Mouse (Mus musculus) CD4-positive, CD25-positive, alpha-beta regulatory T cell, adult 2 months (primary cell): Measurements from ENCODE around the gene Herpud2.

Experiments
- DNase-seq: peaks from one replicate; pipeline ENCODE4 v3.0.0-alpha.2; 2012; ENCODE audit warnings: low read depth, low spot score

The Herpud2 gene

DNA sequence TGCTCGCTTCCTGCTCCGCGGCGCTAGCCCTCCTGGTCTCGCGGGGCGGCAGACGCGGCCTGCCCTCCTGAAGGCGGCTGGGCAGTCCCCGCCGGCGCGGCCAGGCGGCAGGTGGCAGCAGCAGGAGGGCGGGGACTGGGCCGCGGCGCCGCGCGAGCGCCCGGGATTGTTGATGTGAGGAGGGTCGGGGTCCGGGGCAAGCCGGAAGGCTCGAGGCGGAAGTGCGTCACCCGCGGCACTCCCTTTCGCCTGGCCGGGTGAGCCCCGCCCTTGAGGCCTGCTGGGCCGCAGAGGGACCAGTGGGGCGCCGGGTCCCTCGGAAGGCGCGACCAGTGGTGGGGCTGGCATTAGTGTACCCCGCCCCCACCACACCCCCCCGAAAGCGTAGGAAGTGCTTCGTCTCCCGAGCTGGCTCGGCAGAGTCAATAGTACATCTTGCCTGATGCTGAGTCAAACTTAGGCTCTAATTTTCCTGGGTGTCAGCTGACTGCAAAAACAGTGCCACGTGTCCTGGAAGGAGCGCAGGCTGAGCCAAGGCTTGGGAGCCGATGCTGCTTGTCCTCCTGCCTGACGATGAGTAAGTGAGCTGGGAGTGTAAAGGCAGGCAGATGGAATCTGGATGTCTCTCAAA, at the start of gene Herpud2:
Gene Herpud2 (minus strand): TSS at position 210 of the 631 bp plus-strand sequence.
- DNase-seq: peak; percentile 95

GRCm38 (mm10) chr9:25200987-25201386, 49.4 kb upstream of the Herpud2 start:
- no peak for DNase-seq

GRCm38 (mm10) chr9:25200148-25200547, 48.5 kb upstream of the Herpud2 start:
- no peak for DNase-seq

DNA sequence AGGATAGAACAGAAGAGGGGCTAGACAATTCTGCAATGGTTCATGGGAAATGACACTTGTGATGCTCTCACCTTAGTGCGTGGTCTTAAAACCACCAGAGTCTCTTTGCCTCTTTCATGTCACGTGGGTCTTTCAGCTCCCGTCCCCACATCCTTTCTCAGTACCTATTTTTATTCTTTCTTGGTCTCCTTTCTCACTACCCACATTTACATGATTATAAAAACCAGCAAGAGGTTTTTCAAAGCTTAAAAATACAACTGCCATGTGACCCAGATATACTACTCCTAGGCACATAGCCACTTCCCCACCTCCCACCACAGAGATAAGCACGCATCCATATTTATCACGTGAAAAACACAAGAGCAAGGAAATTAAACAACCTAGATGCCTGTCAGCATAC, 45.1 kb upstream of the Herpud2 start:
- peak; percentile 79 for DNase-seq

DNA sequence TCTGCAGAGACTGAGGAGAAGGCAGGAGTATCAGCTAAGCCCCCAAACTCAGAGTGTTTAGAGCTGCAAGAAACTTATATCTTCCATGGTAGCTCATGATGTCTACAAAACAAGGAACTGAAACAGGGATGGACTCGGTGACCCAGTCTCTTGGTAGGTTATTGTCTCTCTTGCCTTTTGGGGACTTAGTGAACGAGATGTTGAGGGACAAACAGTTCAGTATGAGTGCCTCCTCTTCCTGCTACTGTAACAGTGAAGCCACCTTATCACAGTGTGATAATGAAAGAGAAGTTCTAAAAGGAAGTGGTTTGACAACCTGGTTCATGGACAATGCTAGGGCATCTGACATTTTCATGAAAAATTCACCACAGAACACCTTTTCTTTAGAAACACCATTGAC, 40.0 kb upstream of the Herpud2 start:
- DNase-seq: peak; percentile 51

DNA sequence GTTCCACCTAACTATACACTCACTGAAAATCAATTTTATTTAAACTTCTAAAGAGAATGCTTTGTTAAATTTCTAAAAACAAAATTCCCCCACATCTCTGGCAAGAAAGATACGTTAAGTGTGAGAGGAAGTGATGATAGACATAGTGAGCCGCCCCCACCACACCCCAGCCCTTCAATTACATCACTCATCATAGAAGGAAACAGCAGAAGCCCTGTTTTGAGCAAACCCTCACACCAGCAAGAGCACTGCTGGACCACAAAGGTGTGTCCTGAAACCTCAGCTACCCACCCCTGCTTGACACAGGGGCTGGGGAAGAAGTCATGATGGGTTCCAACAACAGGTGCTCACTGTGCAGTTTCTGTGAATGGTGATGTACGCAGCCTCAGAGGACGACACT, 34.9 kb upstream of the Herpud2 start:
- peak; percentile 80 for DNase-seq

DNA sequence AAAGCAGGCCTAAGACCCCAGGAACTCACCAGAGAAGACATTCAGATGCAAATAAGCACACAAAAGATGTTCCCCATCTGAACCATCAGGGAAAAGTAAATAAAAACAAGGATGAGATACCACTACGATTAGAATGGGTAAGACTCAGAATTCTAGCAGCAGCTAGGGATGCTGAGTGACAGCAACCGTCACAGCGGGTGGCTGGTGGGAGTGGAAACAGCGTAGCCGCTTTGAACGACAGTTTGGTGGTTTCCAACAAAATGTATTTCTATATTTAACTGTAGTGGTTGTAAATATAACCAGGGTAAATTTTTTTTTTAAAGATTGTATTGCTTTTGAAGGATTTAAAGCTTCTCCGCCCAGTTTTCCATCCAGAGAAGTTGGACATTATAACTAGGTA, 34.2 kb upstream of the Herpud2 start:
- peak; percentile 77 for DNase-seq

GRCm38 (mm10) chr9:25184606-25185005, 33.0 kb upstream of the Herpud2 start:
- peak; percentile 47 for DNase-seq

- DNase-seq: no peak
These were observed 26.4 kb upstream of the Herpud2 start for GRCm38 (mm10) chr9:25178066-25178465.

DNA sequence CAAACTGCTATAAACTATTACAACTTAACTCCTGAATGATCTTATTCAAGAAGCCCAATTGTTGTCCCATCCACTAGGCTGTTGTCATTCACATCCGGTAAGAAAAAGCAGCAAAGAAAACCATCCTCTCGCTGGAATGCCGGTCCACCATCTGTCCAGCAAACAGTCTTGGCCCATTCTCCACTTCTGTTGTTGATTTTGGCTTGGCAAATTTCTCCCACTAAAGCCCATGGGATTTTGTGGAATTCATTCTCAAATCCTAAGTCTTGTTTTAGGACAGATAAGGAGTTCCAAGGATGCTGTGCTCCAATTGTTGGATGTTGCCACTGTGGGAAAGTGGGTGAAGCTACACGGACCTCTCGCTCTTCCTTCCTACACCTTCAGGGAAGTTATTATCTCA, 25.6 kb upstream of the Herpud2 start:
- DNase-seq: no peak

GRCm38 (mm10) chr9:25176562-25176961, 24.9 kb upstream of the Herpud2 start:
- DNase-seq: no peak

GRCm38 (mm10) chr9:25175978-25176377, 24.4 kb upstream of the Herpud2 start:
- DNase-seq: no peak

DNA sequence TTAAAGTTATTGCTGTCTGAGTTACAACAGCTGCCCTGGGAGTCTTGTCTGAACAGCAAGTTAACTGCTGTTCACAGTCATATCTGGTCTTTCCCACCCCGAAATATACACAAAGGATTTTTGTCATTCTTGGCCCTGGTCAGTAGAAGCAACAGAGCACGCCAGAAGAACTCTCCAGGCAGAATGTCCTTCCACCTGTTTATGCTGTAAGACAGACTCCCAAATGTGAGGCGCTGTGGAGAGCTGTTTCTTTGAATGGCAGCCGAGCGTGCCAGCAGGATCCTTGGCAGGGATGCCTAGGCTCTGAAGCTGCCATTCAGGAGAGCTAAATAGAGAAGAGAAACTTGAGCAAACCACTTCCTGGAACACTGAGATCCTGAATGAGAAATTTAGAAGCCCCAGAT, 23.4 kb upstream of the Herpud2 start:
- DNase-seq: no peak

GRCm38 (mm10) chr9:25174614-25175013, 23.0 kb upstream of the Herpud2 start:
- no peak for DNase-seq

DNA sequence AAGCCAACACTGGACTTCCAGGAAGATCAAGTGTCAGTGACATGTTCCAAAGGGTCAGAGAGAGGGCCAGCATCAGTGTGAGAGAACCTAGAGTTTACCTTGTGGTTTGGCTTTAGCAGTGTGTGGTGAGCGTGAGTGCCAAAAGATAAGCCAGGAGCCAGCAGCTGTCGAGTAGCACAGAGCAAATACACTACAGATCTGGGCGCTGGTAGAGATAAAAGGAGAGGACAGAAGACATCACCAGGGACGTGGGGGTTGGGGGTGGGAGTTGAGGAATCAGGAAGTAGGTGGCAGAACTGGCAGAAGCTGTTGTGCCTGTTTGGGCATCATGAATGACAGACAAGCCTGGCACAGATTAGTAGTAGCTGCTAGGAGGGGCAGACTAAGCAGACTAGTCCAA, 21.6 kb upstream of the Herpud2 start:
- DNase-seq: no peak

- no peak for DNase-seq
These were observed 18.0 kb upstream of the Herpud2 start for GRCm38 (mm10) chr9:25169626-25170025.

- peak; percentile 95 for DNase-seq
These were observed 16.0 kb upstream of the Herpud2 start for GRCm38 (mm10) chr9:25167458-25168084.

- no peak for DNase-seq
These were observed 6.6 kb upstream of the Herpud2 start for GRCm38 (mm10) chr9:25158218-25158617.

GRCm38 (mm10) chr9:25156377-25156776, 4.8 kb upstream of the Herpud2 start:
- peak; percentile 66 for DNase-seq

GRCm38 (mm10) chr9:25153066-25153465, 1.4 kb upstream of the Herpud2 start:
- DNase-seq: no peak

DNA sequence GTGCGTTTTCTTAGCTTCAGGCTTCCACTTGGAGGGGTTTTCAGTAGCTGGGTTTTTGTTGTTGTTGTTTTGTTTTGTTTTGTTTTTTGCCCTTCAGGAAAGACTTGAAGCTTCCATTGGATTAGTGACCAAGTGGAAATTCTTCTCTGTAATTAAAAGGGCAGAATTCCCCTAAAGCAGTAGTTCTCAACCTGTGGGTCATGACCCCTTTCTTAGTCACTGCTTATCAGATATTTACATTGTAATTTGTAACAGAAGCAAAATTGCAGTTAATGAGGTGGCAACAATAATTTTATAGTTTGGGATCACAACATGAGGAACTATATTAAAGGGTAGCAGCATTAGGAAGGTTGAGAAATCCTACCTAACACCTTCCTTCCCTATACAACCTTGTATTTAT, 837 bp upstream of the Herpud2 start:
- no peak for DNase-seq

DNA sequence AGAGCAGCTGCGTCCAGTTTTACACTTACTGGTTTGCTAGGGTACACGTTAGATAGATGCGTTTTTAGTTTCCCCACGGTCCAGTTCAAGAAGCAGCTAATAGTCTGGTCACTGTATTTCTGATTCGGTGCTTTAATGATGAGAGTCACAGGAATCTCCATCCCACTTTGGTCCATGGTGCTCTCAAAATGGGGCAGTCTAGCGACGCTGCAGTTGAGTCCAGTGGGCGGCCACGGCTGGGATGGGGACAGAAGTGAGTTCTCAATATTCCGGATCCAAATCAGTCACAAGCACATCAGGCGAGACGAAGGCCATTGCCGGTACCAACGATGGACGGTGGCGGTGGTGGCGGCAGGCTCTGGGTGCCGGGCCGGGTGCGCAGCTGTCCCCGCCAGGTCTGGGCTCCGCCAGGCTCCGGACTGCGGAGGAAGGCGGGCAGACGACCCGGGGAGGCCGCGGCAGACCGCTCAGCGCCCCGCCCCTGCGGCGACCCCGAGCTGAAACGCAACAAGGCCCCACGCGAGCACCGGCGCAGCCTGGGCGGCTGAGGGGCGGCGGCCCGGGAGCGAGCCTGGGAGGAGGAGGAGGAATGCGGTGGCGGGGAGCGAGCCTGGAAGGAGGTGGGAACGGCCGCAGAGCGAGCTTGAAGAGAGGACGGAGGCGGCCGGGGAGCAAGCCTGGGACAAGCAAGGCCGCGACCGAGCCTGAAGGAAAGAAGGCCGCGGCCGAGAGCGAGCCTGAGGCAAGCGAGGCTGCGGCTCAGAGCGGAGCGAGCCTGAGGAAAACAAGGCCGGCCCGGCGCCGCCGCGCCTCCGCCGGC, 619 bp downstream of the Herpud2 start:
- DNase-seq: no peak

DNA sequence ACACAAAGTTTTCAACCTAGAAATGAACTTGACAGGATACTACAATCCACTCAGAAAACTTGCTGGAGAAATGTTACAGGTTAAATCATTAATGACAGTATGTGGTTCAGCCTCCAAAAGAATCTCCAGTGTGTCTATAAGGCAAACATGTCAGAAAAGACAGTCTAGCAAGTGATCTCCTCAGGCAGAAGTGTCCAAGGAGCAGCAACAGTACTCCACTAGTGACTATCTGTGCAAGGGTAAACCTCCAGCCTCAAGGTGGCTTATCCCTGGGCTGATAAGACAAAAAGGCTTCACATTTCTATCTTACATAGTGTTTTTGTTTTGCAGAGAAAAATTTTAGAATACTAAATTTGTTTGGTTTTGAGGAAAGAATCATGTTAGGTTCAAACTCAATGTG, 2.9 kb downstream of the Herpud2 start:
- DNase-seq: no peak
